Mouse (Mus musculus) ES-Bruce4 (cell line): Measurements from ENCODE around the gene Vmn1r237.

Experiments used
- CTCF ChIP-seq: IDR thresholded peaks from one replicate; pipeline ENCODE4 v1.8.1; 2011; ENCODE audit warnings: low read depth, low read length
- EP300 ChIP-seq: IDR thresholded peaks from 2 replicates; pipeline ENCODE4 v1.6.1; 2011; ENCODE audit warnings: low read depth, low read length; ENCODE audit not compliant: insufficient read depth
- POLR2A ChIP-seq: IDR thresholded peaks from one replicate; pipeline ENCODE4 v1.8.1; 2011; ENCODE audit warnings: low read length; ENCODE audit not compliant: insufficient read depth

GRCm38 (mm10) chr17:21311565-21311964 lies at the start of gene Vmn1r237:
- no peak for TF ChIP-seq POLR2A
- TF ChIP-seq EP300, result no peak
- no peak for TF ChIP-seq CTCF
